Mouse (Mus musculus): Measurements from ENCODE around the gene Eya2.

The Eya2 gene

DNA sequence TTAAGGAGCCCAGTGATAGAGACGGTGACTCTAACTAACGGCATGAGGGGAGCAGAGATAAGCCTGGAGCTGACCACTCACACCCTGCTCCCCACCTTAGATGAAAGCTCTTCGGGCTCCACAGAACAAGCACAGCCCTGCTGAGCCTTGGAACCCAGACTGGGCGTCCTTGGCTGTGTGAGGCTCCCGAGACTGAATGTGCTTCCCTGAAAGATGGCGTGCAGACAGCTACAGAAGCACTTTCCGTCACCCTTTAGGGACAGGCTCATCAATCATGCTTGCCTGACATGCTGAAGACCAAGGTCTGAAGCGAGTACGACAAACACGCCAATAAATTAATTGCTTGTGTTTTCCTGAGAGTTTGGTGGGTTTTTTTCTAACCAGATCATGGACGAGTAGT lies 56.2 kb downstream of the Eya2 start:
- DNase-seq (ENCODE audit: low spot score in 2 of 2) = no peak

DNA sequence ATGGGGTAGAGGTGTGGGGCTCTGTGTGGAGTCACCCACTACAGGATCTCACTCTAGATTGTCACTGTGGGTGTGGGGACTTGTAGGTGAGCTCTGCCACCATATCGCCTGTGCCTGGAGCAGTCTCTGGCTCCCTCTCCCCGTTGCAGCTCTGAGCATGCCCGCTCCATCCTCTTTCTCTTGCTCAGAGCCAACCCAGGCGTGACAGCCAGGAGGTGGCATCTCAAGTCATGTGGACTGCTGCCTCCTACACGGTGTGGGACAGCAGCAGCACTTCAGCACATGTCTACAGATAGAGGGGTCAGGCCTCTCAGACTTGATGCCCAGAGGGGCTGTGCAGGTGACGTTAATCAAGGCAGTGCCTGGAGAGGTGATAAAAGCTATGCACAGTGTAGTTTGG lies 57.4 kb downstream of the Eya2 start:
- no peak for DNase-seq (ENCODE audit: low spot score in 2 of 2)

DNA sequence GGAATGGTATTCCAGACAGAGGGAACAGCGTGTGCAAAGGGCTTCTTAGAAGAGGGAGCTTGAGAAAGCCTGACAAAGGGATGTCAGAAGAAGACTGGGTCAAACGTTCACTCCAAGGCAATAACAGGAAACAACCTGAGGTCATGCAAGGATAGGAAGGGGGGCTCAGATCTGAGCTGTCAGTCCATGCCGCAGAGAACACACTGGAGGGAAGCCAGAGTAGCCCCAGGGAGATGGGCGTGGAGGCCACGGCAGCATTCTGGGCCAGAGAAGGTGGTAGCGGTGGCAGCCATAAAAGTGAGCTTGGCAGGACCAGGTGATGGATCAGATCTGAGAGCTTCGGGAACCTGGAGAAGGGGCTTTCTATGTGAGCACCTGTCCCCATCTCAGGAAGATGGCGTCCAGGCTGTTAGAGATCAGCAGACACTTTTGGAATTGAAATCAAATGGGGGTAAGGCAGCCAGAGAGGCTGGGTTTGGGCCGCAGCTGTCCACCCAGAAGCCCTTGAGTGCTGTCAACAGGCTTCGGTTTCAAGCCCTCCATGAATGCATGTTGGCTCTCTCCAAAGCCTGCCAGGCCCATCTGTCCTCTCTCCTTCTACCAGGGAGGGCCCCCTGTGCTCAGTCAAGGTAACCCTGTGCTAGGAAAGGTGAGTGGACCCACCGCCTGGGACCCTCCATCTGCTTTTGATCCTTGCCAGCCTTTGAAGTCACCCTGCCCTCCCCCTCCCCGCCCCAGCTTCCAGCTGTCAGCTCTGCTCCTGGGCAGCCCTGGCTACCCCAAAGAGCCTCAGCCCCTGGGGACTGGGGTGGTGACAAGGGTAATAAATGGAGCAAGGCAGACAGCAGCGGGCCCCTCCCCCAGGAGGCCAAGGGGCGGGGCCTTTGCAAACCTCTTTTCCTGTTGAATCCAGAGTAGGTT lies 58.4 kb downstream of the Eya2 start:
- peak in 1 of 2 experiments; percentile 20 for DNase-seq (ENCODE audit: low spot score in 2 of 2)

DNA sequence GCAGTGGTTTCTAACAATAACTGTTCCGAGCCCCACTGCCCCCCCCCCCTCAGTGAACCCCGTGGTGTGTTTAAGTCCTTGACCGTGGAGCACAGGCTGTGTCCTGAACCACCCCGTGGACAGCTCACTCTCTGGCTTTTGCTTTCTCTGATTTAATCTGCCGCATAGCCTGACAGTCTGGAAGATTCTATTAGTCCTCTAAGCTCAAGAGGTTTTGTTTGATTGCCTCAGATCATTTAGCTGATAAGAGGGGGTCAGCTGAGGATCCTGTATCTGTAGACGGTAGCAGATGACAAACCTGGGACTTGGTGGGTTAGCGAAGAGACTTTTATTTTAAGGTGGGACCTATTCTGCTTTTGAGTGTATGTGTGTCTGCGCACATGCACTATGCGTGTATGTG lies 59.3 kb downstream of the Eya2 start:
- DNase-seq (ENCODE audit: low spot score in 2 of 2) = no peak

DNA sequence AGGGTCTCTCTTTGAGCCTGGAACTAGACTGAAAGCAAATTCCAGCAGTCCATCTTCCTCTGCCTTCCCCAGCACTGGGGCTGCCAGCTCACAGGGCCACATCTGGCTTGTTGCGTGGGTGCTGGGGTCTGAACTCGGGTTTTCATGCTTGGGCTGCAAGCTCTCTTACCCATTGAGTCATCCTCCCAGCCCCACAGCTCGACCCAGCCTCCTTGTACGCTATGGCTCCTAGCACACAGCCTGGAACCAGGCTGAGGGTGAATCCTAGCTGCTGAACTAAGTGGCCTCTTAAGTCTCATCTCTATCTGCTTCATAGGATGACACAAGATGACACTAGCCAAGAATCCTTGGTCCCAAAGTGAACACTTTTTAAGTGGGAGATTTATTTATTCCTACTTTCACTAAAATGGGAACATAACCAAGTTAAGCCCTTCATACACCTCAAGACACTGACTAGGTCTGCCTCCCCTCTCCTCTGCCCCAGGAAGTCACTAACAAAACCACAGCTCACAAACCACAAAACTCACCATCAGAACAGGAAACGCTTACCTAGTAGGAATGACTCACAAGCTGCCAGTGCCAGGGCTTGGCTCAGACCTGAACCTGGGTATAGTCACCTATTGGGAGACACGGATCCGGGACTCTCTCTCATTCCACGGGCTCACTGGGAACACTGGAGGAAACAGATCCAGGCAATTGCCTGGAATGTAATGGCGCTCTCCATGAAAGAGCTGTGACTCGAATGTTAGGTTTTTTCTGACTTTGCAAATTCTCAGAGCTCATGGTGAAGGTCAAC lies 60.1 kb downstream of the Eya2 start:
- DNase-seq (ENCODE audit: low spot score in 2 of 2) = no peak

DNA sequence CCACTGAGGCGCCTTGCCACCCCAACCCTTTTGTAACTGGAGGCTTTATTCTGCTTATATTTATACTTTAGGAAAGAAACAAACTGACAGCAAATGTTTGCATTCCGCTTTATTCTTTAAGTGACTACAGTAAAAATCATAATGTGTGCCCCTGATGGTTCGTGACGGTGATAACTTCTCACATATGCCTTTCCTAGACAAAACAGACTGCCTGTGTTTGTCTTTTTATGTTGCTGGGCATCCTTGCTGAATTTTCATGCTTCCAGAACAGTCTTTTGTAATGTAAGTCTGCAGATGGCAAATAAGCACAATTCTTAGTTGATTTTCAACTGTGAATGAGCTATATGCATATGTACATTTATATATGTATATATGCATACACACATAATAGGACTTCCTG lies 61.7 kb downstream of the Eya2 start:
- no peak for DNase-seq (ENCODE audit: low spot score in 2 of 2)

DNA sequence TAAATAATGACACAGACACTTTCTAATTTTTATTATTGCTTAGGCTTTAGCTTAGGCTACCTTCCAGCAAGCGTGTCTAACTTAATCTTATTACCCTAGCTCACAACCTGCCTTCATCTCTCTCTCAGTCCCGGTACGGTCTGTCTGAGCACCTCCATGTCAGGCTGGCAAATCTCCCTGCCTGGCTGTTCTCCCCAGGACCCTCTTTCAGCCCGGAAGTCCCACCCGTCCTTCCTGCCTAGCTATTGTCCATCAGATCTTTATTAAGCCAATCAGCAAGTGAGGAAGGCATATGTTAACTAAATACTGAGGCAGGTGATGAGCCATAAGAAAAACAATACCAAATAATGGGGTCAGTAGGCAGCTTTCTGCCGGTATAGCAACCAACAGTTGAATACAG lies 62.1 kb downstream of the Eya2 start:
- no peak for DNase-seq (ENCODE audit: low spot score in 2 of 2)

DNA sequence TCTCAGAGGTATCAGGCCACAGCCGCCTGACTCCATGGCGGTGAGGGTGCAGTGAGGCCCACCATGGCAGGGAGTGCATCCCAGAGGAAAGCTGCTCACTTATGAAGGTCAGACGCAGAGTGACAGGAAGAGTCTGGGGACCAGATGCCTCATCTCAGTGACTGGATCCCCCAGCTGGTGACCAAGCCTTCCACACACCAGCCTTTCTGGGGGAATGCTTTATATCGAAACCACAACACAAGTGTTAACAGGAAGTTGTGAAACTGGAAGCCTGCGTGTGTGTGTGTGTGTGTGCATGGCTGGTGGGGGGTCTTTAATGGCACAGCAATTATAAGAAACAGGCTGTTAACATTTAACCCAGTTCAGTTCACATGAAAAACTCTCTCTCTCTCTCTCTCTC lies 64.7 kb downstream of the Eya2 start:
- no peak for DNase-seq (ENCODE audit: low spot score in 2 of 2)

DNA sequence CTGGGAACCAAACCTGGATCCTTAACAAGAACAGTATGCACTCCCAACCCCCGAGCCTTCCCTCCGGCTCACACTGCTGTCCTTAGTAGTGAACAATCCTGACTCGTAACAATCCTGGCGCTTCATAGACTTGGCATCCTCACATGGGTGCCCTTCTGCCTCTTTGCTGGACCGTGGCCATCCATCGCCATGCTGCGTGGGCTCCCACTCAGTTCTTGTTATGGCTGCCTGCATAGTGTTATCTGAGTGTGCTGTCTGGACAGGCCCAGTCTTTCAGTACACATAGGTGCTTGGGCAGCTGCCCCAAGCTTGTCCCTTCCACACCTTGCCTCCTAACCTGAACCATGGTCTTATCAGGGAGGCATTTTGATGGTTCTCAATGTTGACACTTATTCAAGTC lies 68.4 kb downstream of the Eya2 start:
- no peak for DNase-seq (ENCODE audit: low spot score in 2 of 2)

DNA sequence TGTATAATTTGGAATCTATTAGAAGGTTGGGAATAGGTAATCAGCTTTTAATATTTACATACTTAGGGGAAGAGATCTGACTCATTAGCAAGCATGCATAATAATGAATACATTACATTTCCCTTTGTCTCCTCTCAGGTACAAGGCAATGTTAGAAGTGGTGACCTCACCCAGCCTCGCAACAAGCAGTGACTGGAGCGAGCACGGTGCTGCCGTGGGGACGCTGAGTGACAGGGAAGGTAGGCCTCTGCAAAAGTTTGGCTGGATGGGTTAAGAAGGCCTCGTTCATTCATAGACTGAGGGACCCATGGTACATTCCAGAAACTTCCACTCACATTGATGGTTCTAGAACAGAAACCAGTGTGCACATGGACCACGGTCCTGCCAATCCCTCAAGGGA lies 69.8 kb downstream of the Eya2 start:
- no peak for DNase-seq (ENCODE audit: low spot score in 2 of 2)

DNA sequence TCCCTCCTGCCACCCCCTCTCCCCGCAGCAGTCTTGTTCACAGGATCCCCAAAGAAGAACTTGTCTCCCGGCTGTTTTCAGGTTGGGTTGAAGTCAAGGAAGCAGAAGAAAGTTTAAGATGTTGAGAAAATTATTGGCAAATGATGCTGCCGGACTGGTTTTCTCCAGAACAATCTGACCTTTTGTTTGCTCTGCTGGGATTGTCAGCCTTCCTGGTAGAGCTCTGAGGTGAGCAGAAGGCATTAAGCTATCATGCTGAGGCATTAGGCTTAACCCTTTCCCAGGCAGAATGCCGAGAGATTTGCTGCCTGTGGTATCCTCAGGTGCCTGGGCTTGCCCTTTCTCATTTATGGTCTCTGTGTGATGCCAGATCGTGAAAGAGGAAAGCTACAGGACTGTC lies 70.3 kb downstream of the Eya2 start:
- DNase-seq (ENCODE audit: low spot score in 2 of 2) = no peak

DNA sequence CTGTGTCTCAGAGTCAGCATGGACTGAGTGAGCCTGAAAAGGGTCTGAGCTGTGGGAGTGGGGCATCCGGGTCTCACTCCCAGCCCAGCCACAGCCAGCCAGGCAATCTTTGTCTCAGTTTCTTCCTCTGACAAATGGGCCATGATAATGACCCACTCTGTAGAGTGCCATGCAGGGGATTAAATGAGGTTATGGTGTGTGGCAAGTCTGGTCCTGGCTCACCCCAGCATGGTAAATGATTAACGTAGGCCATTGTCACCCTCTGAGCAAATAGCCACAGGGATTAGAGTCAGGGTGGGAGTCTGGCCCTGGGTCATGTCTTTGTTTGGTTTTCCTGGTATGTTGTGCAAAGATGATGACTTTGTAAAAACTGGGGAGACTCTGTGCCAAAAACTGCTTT lies 72.3 kb downstream of the Eya2 start:
- no peak for DNase-seq (ENCODE audit: low spot score in 2 of 2)

DNA sequence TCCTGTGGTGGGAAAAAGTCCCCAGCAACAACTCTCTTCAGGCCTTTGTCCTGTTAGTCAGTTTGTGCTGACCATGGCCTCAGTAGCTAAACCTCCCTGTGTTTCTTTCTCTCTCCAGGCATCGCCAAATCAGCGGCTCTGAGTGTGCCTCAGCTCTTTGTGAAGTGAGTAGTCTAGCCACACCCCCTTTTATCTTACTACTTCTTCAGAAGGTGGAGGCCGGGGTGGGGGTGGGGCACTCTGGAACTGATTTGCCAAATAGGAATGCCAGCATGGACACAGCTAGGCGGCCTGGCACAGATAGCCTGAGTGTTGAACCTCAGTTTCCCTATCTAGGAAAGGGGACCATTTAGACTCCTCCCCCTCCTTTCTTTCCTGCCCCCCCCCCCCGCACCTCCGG lies 87.9 kb downstream of the Eya2 start:
- DNase-seq (ENCODE audit: low spot score in 2 of 2) = no peak

DNA sequence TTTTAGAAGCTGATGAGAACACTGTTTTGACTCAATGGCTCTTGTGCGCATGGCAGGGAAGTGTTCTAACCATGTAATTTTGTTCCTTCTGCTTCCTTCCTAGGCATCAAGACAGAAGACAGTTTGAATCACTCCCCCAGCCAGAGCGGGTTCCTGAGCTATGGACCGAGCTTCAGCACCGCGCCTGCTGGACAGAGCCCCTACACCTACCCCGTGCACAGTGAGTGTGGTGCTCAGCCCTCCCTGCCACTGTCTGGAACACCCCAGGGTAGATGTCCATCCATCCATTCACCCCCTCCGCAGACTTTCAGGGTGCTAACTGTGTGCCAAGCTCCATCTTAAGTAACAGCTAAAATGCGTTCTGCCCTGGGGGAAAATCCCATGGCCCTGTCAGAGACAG lies 92.7 kb downstream of the Eya2 start:
- DNase-seq (ENCODE audit: low spot score in 2 of 2) = no peak

DNA sequence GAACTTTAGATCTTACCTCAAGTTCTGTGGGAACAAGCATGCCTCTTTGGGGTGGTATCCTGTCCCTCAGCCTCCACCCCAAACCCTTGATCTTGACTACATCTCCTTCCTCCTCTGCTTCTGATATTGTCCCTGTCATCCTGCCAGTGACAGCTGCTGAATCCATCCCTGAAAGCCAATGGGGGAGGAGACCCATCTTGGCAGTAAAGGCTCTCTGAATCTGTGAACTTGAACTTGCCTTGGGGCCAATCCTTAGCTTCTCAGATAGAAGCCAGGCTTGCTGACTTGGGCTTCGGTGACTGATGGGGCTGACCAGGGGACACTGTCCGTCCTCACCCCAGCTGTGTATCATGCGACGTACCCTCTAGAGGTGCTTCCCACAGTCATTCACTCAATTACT lies 94.1 kb downstream of the Eya2 start:
- DNase-seq (ENCODE audit: low spot score in 2 of 2) = no peak

DNA sequence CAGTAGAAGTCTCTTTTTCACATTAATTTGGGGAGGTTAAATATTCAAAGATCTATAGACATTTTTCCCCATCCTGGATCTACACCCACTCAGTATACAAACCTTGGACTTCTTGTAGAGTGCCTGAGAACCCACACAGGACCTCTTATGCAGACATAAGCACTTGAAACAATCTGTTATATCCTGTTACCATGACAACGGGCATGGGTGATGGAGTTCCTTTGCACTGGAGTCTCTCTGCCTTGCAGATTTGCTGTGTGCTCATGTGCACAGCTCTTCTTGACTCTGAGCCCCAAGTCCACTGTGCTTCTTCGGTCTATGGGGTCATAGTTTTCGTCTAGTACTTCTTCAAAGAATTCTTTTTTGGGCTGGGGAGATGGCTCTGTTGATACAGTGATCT lies 96.2 kb downstream of the Eya2 start:
- DNase-seq (ENCODE audit: low spot score in 2 of 2) = no peak

DNA sequence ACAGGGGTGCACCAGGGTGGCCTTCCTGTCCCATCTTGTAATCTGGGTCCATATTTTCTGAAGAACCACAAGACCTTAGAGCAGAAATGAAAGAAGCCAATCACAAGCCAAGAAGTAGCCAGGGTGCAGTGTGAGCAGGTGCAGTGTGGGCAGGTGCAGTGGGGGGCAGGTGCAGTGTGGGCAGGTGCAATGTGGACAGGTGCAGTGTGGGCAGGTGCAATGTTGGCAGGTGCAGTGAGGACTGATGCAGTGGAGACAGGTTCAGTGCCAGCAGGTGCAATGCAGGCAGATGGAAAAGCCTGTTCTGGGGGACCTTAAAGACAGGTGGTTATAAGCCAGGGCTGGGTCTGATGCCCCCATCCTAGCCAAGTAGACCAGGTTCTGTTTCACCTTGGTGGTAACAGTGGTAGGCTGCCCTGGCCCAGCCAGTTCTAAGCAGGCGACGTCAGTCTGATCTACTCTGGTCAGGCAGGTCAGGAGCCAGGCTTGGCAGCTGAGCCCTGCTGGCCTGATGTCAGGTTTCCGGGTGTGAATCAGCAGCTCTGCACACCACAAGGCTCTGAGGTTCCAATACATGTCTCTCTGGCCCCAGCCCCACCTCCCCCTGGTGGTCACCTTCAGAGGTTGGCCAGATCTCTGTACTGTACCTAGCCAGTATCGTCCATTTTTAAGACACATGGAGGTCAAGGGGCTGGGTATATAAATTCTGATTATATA lies 98.3 kb downstream of the Eya2 start:
- DNase-seq (ENCODE audit: low spot score in 2 of 2) = peak in 1 of 2 experiments; percentile 51

DNA sequence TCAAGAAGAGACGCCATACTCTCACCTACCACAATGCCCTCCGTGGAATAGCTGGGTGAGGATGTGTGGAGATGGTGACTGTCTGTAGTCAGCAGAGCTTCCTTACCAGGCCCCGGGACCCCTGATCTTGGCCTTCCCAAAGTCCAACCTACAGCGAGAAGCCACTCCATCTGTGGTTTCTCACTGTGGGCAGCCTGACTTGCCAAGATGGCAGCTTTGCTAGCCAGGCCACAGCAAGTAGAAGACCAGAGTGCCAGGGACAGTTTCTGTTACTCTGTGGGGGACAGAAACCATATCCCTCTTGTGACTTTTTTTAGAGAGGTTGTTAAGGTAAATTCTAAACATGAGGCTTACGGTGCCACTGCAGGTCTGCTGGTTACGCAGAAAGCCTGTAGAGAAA lies 99.9 kb downstream of the Eya2 start:
- DNase-seq (ENCODE audit: low spot score in 2 of 2) = no peak

DNA sequence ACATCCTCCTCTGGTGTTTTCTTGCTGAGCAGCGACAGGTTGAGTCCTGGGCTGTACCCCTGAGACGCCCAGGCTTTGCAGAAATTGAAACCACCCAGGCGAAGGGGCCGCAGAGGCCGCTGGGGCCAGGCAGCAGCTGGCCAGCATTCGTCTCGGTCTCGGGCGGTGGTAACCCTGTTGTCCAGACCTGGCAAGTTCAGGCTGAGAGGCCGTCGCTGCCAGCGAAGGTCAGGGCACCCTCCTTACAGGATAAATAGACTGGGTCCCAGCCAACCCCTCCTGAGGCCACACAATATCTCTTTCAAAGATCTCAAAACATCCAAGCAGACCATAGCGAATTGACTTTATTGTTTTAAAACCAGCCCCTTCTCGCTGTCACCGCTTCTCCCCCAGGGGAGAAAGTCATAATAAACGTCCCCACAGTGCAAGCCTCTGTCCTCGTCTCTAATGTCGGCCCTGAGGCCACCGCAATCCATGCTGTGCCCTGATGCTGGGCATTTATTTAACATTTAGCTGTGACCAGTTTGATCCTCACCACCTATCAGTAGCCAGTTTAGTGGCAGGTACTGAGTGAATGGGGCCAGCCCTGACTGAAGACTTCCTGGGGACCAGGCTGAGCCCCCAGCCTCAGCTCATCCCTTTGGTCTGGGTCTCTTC lies 105.5 kb downstream of the Eya2 start:
- peak in 1 of 2 experiments; percentile 16 for DNase-seq (ENCODE audit: low spot score in 2 of 2)

DNA sequence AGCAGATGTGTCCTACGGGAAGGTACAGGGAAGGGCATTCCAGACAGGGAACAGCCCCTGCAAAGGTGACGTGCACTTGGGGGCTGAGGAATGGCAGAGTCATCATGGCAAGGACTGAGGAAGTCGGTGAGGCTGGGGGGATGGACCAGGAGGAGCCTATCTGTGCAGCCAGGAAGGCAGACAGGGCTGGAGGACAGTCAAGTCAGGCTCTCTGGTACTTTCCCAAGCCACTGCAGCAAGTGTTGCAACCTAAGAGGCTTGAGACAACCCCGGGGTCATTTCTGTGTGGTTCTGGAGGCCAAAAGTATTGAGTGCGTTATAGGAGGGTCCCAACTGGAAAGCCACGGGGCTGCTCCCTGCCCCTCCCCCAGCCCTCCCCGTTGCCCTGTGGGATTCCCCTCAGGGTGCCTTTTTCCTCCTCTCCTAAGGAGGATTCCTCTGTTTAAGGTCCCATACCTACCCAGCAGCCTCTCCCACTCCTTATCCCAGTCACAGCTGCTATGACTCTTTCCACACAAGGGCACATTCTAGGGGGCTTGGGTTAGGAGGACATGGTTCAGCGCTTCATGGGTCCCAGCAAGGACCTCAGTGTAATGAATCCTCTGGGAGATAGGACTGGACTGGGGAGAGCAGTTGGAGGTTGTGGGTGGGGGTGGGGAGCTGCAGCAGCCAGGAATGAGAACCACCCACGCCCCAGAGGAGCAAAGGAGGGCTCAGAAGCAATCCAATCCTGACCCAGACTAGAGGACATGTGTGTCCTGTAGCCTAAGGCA lies 108.4 kb downstream of the Eya2 start:
- no peak for DNase-seq (ENCODE audit: low spot score in 2 of 2)

DNA sequence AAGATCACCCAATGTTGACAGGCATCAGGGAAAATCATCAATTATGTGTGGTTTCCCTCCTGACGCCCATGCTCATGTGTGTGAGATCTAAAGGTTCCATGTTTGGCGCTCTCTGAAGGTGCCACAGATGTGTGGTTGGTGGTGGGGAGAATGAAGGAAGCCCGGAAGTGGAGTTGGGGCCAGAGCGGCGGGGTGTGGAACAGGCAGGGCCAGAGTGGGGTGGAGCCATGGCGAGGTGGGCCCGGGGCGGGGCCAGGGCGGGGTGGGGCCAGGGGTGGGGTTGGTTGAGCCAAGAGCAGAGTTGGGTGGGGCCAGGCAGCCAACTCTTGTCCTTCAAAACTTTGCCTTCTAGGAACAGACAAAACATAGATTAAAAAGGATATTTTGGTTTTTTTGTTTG lies 113.4 kb downstream of the Eya2 start:
- DNase-seq (ENCODE audit: low spot score in 2 of 2) = no peak

All from cerebellum, postnatal 4 days (tissue).